15 mouse cellular contexts compared by ENCODE assay signal in the genomic region with DNA sequence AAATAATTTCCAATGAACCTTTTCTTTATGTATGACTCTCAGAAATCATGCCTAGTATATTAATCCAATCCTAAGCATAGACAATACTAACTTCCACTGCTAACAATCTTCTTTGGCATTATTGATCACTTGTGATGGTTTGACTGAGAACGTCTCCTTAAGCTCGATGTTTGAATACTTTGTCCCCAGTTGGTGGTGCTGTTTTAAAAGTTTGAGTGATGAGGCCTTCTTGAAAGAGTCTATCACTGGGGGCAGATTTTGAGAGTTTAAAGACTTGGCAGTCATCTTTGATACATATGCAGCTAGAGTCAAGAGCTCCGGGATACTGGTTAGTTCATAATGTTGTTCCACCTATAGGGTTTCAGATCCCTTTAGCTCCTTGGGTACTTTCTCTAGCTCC.
"Had no signal": no experiment of that assay in that cellular context is flagged by ENCODE, and none has a peak within 500 bp of the region (broad histone marks: within the 10 kb centered on the region; RNA-seq: fewer than 3 reads in every experiment).

No protein-coding gene starts in this region.

- H3K27ac ChIP-seq: macrophage; midbrain, embryonic 13.5 days; midbrain, embryonic 15.5 days; neural tube, embryonic 12.5 days had no signal

- DNase-seq: liver, postnatal 0 days; lung, embryonic 14.5 days; lung, postnatal 10 days; right cerebral cortex, postnatal 25 days; right cerebral cortex, postnatal 4 days; spleen, adult 18-20 months; thymus, adult 18-20 months; thymus, postnatal 14 days; thymus, postnatal 36 days had no signal

- ATAC-seq: liver, postnatal 0 days; midbrain, embryonic 13.5 days; midbrain, embryonic 15.5 days had no signal

- H3K4me2 ChIP-seq: lung, embryonic 14.5 days; midbrain, embryonic 11.5 days; midbrain, embryonic 13.5 days; midbrain, embryonic 15.5 days; neural tube, embryonic 12.5 days had no signal

- H3K9ac ChIP-seq: liver, postnatal 0 days; lung, embryonic 14.5 days; midbrain, embryonic 13.5 days; midbrain, embryonic 15.5 days; neural tube, embryonic 12.5 days had no signal

- H3K36me3 ChIP-seq: midbrain, embryonic 13.5 days; midbrain, embryonic 15.5 days; neural tube, embryonic 12.5 days had no signal

- H3K27me3 ChIP-seq: megakaryocyte, embryonic 14.5 days; midbrain, embryonic 13.5 days; midbrain, embryonic 15.5 days; neural tube, embryonic 12.5 days had no signal

- H3K4me1 ChIP-seq: megakaryocyte, embryonic 14.5 days; midbrain, embryonic 13.5 days; midbrain, embryonic 15.5 days; neural tube, embryonic 12.5 days had no signal

- H3K9me3 ChIP-seq: megakaryocyte, embryonic 14.5 days; midbrain, embryonic 13.5 days; midbrain, embryonic 15.5 days; neural tube, embryonic 12.5 days had no signal

- H3K4me3 ChIP-seq: megakaryocyte, embryonic 14.5 days; midbrain, embryonic 13.5 days; midbrain, embryonic 15.5 days; neural tube, embryonic 12.5 days had no signal
